Mouse (Mus musculus) ovary, postnatal 10 days (tissue): ENCODE measurements at regions not wholly inside any gene's neighbourhood (a gene's known extent, or its start where the extent isn't known, plus 50 kb on each side); places are given as distances from the start of the nearest gene placed in this dataset.
"Not testable (repeated sequence)": the region's sequence is repeated elsewhere in the genome, so short reads cannot be mapped to it uniquely, and the experiment has no call there.

ENCODE experiments used
- DNase-seq: peaks from one replicate; pipeline ENCODE4 v3.0.0; 2022; ENCODE audit warnings: low spot score

GRCm38 (mm10) chr4:131417159-131417748 lies 420.8 kb downstream of the Ptpru start:
- DNase-seq: no peak

GRCm38 (mm10) chr4:131425311-131425710 lies 412.8 kb downstream of the Ptpru start:
- DNase-seq: no peak

- DNase-seq: no peak
Observed at GRCm38 (mm10) chr4:131427871-131428270, 410.2 kb downstream of the Ptpru start.

- DNase-seq: no peak
Observed at GRCm38 (mm10) chr4:131429356-131429755, 408.7 kb downstream of the Ptpru start.

- DNase-seq: no peak
Observed at GRCm38 (mm10) chr4:131430420-131430819, 407.7 kb downstream of the Ptpru start.

GRCm38 (mm10) chr4:131431188-131431587 lies 406.9 kb downstream of the Ptpru start:
- peak; percentile 40 for DNase-seq

GRCm38 (mm10) chr4:131432591-131433177 lies 405.4 kb downstream of the Ptpru start:
- DNase-seq: no peak

GRCm38 (mm10) chr4:131435222-131435621 lies 402.9 kb downstream of the Ptpru start:
- no peak for DNase-seq

- no peak for DNase-seq
Observed at GRCm38 (mm10) chr4:131438403-131438802, 399.7 kb downstream of the Ptpru start.

GRCm38 (mm10) chr4:131438883-131439282 lies 399.2 kb downstream of the Ptpru start:
- no peak for DNase-seq

- no peak for DNase-seq
Observed at GRCm38 (mm10) chr4:131440845-131441244, 397.2 kb downstream of the Ptpru start.

GRCm38 (mm10) chr4:131443518-131443917 lies 394.6 kb downstream of the Ptpru start:
- DNase-seq: no peak

GRCm38 (mm10) chr4:131450296-131450695 lies 387.8 kb downstream of the Ptpru start:
- not testable (repeated sequence) for DNase-seq

- no peak for DNase-seq
Observed at GRCm38 (mm10) chr4:131457551-131457950, 380.5 kb downstream of the Ptpru start.

GRCm38 (mm10) chr4:131459746-131460145 lies 378.3 kb downstream of the Ptpru start:
- no peak for DNase-seq

GRCm38 (mm10) chr4:131461312-131461711 lies 376.8 kb downstream of the Ptpru start:
- DNase-seq: no peak

GRCm38 (mm10) chr4:131461728-131462127 lies 376.4 kb downstream of the Ptpru start:
- DNase-seq: no peak

- no peak for DNase-seq
Observed at GRCm38 (mm10) chr4:131475023-131475422, 363.1 kb downstream of the Ptpru start.

- DNase-seq: no peak
Observed at GRCm38 (mm10) chr4:131478923-131479322, 359.2 kb downstream of the Ptpru start.

GRCm38 (mm10) chr4:131483958-131484605 lies 354.0 kb downstream of the Ptpru start:
- DNase-seq: no peak

GRCm38 (mm10) chr4:131484607-131485111 lies 353.4 kb downstream of the Ptpru start:
- DNase-seq: no peak

GRCm38 (mm10) chr4:131485126-131485825 lies 352.8 kb downstream of the Ptpru start:
- DNase-seq: no peak

- peak; percentile 49 for DNase-seq
Observed at GRCm38 (mm10) chr4:131486821-131487220, 351.3 kb downstream of the Ptpru start.
